Mouse (Mus musculus) megakaryocyte, embryonic 14.5 days (primary cell): ENCODE data around the gene Tmem80. TPM values are rescaled to one million over a fixed set of nuclear protein-coding genes. Genes with fewer than 3 reads are reported as not detected.
A peak's percentile ranks its signal among the peaks of the same experiment; 100 is the strongest.

Experiments
- H3K27me3 ChIP-seq: replicated peaks from 2 replicates; pipeline ENCODE3; 2012; ENCODE audit warnings: inconsistent platforms
- H3K36me3 ChIP-seq: replicated peaks from 2 replicates; pipeline ENCODE3; 2012; ENCODE audit warnings: low read length, inconsistent platforms, mixed read lengths
- H3K4me1 ChIP-seq: 2 replicates; pipeline ENCODE4 v1.6.1; 2012; ENCODE audit warnings: inconsistent platforms
- H3K4me3 ChIP-seq: replicated peaks from 2 replicates; pipeline ENCODE3; 2012; ENCODE audit warnings: moderate library complexity, mild to moderate bottlenecking, inconsistent platforms
- H3K9me3 ChIP-seq: 2 replicates; pipeline ENCODE4 v1.6.1; 2012; ENCODE audit warnings: inconsistent platforms
- FLI1 ChIP-seq: IDR thresholded peaks from 2 replicates; pipeline ENCODE4 v1.6.1; 2012; ENCODE audit warnings: low read length, inconsistent platforms, mixed read lengths
- GATA1 ChIP-seq: IDR thresholded peaks from 3 replicates; pipeline ENCODE4 v1.6.1; 2012; ENCODE audit warnings: mixed read lengths, low read length, inconsistent platforms, borderline replicate concordance
- polyA plus RNA-seq: library from polyadenylated mRNA; stranded (reverse); fragments of >175 nt; gene quantifications from 2 replicates; pipeline ENCODE4 v1.2.3, GENCODE M21; 2012; ENCODE audit warnings: low replicate concordance; ENCODE audit not compliant: insufficient read depth

Tmem80 gene
- polyA plus RNA-seq: 12.3 and 27.1 TPM in 2 replicates

DNA sequence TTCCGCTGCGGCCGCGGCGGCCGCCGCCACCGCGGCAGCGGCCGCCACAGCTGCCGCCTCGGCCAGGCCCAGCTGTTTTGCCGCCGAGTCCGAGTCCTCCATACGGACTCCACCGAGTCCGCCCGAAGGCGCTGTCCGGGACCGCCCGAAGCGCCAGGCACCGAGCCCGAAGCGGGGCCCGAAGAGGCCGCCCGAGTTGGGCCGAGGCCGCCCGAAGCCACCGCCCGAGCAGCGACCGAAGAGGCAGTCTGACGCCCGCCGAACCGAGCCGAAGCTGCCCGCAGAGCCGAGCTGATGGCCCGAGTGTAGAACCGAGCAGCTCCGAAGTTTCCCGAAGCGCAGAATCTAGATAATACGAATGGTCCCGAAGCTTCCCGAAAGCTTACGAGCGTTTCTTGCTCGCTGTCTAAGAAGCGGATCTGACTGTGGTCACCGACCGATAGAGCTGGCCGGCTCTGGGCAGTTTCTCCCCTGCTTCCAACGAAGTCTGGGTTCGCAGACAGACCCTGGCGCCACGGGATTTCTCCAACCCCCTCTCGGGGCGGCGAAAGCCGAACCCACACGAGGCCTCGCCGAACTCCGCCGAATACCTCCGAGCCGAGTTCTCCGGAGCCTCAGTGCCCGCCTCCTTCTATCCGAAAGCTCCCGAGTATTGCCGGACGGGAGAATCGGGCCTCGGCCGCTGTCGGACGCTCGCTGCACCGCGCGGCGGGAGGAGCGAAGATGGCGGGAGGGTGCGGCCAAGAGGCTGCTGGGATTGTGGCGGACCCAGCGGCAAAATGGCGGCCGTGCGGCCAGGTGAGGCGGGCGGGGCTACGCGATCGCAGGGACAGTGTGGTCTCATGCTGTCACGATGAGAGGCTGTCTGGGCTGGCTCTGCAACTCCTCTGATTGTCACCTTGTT, at the start of gene Tmem80, which contains the start of gene Deaf1:
Gene Tmem80, plus strand, starts transcription at position 271 of the 904 bp plus-strand sequence.
Gene Deaf1, minus strand, starts transcription at position 222 of the 904 bp plus-strand sequence.
- peaks cover 4% of the 10 kb centered on the region for H3K27me3 ChIP-seq
- TF ChIP-seq FLI1 (no peak), GATA1 (no peak)
- H3K9me3 ChIP-seq: no peaks in the 10 kb centered on the region
- H3K4me1 ChIP-seq: peaks cover 47% of the 10 kb centered on the region
- peak within 1 kb of the TSS; percentile 97 for H3K4me3 ChIP-seq
- peaks cover 28% of the 10 kb centered on the region for H3K36me3 ChIP-seq

DNA sequence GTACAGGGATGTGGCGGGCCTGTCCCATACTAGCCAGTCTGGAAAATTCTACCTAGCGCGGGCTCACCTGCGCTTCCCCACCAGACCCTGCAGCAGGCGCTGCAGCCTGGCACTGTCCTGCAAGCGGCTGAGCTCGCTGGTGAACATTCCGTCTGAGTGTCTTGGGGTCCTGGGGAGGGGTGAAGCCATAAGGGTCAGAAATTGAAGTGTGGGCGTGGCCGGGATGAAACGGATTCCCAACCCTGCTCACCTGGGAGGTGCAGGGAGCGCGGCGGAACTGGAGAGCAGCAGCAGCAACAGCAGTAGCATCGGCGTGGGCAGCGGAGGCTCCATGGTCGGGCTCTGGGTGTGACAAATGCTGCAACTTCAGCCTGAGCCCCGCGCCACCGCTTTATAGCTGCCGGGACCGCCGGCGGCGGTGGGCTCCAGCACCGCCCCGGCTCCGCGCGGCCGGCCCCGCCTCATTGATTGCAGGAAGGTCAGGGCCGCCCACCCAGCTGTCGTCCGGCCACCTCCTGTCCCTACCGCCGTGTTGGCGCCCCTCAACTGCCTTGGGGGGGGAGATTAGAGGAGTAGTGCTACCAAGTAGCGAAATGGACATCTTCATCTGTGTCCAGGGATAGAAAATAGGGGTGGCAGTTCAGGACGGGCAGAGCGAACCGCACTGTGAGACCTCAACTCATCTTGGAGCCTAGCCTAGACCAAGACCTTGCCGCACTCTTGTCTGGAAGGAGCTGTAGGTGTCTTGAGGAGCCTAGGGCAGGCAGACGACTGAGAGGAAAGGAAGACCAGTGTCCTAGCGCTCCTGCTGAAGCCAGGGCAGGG, 48.6 kb upstream of the Tmem80 start, which contains the start of gene Sct:
Gene Sct, minus strand, starts transcription at position 368 of the 825 bp plus-strand sequence.
- H3K9me3 ChIP-seq: no peaks in the 10 kb centered on the region
- TF ChIP-seq GATA1: no peak
- no peak for TF ChIP-seq FLI1
- H3K27me3 ChIP-seq: peaks cover 82% of the 10 kb centered on the region
- no peaks in the 10 kb centered on the region for H3K36me3 ChIP-seq
- H3K4me1 ChIP-seq: peaks cover 42% of the 10 kb centered on the region
- peak within 1 kb of the TSS; percentile 85 for H3K4me3 ChIP-seq

DNA sequence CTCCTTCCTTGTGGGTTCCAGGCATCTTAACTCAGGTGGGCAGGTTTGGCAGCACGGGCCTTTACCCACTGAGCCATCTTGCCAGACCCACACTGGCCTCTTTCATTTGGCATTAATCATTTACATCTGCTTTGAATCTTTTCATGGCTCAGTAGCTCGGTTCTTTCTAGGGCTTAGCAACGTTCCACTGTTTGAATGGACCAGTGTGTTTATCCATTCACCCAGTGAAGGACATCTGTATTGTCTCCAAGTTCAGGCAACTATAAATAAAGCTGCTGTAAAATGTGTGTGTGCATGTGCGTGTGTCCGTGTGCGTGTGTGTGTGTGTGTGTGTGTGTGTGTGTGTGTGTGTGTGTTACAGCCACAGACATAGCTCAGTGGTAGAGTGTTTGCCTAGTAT, 46.1 kb upstream of the Tmem80 start:
- Histone ChIP-seq H3K36me3 (no peaks in the 10 kb centered on the region), H3K4me3 (no peak overlapping the region), H3K9me3 (no peaks in the 10 kb centered on the region), H3K27me3 (peaks cover 65% of the 10 kb centered on the region), H3K4me1 (peaks cover 46% of the 10 kb centered on the region)
- no peak for TF ChIP-seq GATA1
- TF ChIP-seq FLI1: no peak

DNA sequence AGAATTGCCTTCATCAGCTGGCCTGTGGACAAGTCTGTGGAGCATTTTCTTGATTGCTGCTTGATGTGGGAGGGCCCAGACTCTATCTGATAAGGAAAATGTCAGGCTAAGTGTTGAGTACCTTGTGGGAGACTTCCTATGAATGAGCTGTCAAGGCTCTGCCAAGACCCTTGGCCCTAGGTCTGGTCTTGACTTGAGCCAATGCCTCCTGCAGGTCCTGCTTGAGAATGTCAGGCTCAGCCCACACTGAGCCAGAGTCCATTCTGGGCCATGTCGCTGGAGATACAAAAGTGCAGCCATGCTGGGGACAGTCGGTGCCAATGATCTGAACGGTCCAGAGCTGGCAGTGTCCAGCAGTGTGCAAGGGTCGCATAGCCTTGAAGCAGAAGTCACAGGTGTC, 44.8 kb upstream of the Tmem80 start:
- no peaks in the 10 kb centered on the region for H3K9me3 ChIP-seq
- H3K4me1 ChIP-seq: peaks cover 33% of the 10 kb centered on the region
- H3K4me3 ChIP-seq: no peak overlapping the region
- H3K27me3 ChIP-seq: peaks cover 60% of the 10 kb centered on the region
- TF ChIP-seq GATA1 (no peak), FLI1 (no peak)
- no peaks in the 10 kb centered on the region for H3K36me3 ChIP-seq

DNA sequence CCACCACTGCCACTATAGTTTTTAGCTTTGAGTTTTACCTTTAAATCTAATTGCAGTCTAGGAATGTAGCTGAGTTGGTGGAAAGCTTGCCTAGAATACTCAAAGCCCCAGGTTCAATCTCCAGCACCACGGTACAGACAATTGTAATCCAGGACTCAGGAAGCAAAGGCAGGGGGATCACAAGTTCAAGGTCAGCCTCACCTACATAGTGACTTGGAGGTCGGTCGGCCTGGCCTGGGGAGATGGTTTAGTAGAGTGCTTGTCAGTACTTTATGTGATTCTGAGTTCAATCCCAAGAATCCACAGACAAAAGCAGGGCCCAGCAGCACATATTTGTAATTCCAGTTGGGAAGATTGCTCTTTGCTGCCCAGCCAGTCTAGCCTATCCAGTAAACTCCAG, 39.5 kb upstream of the Tmem80 start:
- no peaks in the 10 kb centered on the region for H3K36me3 ChIP-seq
- peaks cover 64% of the 10 kb centered on the region for H3K27me3 ChIP-seq
- peaks cover 42% of the 10 kb centered on the region for H3K4me1 ChIP-seq
- H3K4me3 ChIP-seq: no peak overlapping the region
- no peak for TF ChIP-seq GATA1
- no peak for TF ChIP-seq FLI1
- H3K9me3 ChIP-seq: no peaks in the 10 kb centered on the region

DNA sequence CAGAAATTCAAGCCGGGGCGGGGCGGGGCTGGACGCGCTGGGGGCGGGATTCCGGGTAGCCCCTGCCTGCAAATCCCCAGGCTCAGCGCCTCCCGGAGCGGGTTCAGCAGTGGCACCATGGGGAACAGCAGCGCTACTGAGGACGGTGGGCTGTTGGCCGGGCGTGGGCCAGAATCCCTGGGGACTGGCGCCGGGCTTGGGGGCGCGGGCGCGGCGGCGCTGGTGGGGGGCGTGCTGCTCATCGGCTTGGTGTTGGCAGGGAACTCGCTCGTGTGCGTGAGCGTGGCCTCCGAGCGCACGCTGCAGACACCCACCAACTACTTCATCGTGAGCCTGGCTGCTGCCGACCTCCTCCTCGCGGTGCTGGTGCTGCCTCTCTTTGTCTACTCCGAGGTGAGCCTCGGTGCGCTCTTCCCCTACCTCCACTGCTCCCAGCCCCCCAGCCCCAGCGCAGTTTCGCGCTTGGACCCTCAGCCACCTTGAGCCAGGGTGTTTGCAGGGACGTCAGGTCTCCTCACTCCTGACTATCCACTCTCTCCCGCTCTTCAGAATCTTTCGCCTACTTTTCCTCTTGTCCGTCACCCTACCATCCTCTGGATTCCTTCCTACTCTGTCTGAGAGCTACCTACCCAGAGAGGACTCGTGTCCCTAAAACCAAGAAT, 35.5 kb upstream of the Tmem80 start, which contains the start of gene Drd4:
Gene Drd4, plus strand, starts transcription at position 86 of the 662 bp plus-strand sequence.
- TF ChIP-seq GATA1: no peak
- no peak for TF ChIP-seq FLI1
- peaks cover 85% of the 10 kb centered on the region for H3K27me3 ChIP-seq
- H3K4me1 ChIP-seq: peaks cover 48% of the 10 kb centered on the region
- peak within 1 kb of the TSS; percentile 88 for H3K4me3 ChIP-seq
- H3K36me3 ChIP-seq: peaks cover 6% of the 10 kb centered on the region
- H3K9me3 ChIP-seq: no peaks in the 10 kb centered on the region

DNA sequence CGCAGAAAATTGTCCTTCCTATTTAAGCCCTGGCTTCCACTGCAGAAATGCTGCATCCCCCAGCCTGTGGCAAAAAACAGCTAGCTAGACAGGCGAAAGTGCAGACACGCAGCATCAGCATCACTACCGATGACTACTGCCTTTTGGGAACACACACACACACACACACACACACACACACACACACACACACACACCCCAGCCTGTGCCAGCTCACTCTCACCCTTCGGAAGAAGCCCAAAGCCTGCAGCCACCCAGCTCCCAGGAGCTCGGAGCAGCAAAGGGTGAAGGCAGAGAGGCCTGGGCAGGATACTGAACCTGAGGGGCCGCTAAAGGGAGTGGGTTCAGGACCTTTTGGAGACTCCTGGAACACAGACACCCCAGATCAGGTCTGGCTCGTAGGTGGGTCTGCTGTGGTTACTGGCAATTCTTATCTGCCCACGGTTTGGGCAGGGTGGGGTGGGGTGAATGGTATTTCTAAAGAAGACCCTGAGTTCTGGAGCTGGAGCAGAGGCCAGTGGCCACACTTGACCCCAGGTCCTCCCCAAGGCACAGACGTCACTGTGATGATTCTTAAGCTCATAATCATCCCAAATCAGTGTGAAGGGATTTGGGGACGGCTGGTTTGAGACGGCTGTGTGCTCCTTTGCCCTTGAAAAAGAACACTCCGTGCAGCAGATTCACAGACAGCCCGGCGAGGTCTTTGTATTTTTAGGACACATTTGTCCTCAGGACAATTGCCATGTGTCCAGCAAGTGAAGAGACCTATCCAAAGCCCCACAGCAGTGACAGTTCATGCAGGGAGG, 34.8 kb upstream of the Tmem80 start:
- Histone ChIP-seq H3K27me3 (peaks cover 83% of the 10 kb centered on the region), H3K4me1 (peaks cover 48% of the 10 kb centered on the region), H3K9me3 (no peaks in the 10 kb centered on the region), H3K4me3 (no peak overlapping the region), H3K36me3 (peaks cover 13% of the 10 kb centered on the region)
- no peak for TF ChIP-seq GATA1
- TF ChIP-seq FLI1: no peak

DNA sequence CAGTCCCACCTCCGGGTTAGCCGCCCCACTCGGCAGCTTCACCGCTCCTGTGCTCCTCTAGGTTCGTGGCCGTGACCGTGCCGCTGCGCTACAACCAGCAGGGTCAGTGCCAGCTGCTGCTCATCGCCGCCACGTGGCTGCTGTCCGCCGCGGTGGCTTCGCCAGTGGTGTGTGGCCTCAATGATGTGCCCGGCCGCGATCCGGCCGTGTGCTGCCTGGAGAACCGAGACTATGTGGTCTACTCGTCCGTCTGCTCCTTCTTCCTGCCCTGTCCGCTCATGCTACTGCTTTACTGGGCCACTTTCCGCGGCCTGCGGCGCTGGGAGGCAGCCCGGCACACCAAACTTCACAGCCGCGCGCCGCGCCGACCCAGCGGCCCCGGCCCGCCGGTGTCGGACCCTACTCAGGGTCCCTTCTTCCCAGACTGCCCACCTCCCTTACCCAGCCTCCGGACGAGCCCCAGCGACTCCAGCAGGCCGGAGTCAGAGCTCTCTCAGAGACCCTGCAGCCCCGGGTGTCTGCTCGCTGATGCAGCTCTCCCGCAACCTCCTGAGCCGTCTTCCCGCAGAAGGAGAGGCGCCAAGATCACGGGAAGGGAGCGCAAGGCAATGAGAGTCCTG, 33.6 kb upstream of the Tmem80 start:
- Histone ChIP-seq H3K4me3 (peak overlapping the region; percentile 88), H3K9me3 (no peaks in the 10 kb centered on the region), H3K4me1 (peaks cover 48% of the 10 kb centered on the region), H3K36me3 (peaks cover 23% of the 10 kb centered on the region), H3K27me3 (peaks cover 72% of the 10 kb centered on the region)
- TF ChIP-seq FLI1: no peak
- no peak for TF ChIP-seq GATA1
